ENCODE assay signal across 9 mouse cellular contexts in the genomic region with DNA sequence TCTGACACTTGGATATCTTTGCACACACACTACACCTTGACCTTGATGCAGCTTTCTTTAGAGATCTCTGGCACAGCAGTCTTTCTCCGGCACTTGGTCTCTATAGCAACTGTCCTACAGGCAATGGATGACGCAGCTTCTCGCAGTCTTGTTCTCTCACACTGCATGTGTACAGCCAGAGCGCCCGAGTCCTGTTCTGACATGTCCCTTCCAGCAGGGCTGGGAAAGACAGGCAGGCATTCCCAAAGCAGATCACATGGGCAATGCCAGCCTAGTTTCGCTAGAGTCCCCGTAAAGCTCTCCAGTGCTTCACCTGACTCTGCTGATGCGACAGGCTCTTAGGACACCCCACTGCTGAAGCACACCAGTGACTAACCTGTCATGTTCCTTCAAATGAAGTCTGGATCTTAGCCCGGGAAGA. TPM values are rescaled to one million over a fixed set of nuclear protein-coding genes. Genes with fewer than 3 reads are reported as not detected.
DNase-seq lines count a peak whose midpoint lies in the region; ATAC-seq and TF ChIP-seq lines count a peak whose summit lies in the region.
"Had no signal": no experiment of that assay in that cellular context is flagged by ENCODE, and none has a peak within 500 bp of the region (broad histone marks: within the 10 kb centered on the region; RNA-seq: fewer than 3 reads in every experiment).

No protein-coding gene starts in this region.

- 70% methylated on average over 9 of the region's 9 CpGs for WGBS in forebrain, postnatal 0 days
- WGBS in midbrain, embryonic 16.5 days, result 67% methylated on average over 9 of the region's 9 CpGs

- H3K4me3 ChIP-seq in forebrain, postnatal 0 days (ENCODE audit: low read depth, low read length), result no peak overlapping the region
- no peak overlapping the region for H3K4me3 ChIP-seq in midbrain, embryonic 16.5 days (ENCODE audit: low read depth, low read length)

- ATAC-seq in forebrain, postnatal 0 days, result peak; percentile 87
- ATAC-seq in midbrain, embryonic 16.5 days, result peak; percentile 70; the same call in 1 of the 2 replicates

- DNase-seq in adrenal gland, adult 2 months, result peak; percentile 42
- DNase-seq in adrenal gland, adult 18-20 months (ENCODE audit: low spot score in 2 of 2), result no peak
- DNase-seq in layer of hippocampus, adult 9-11 months, result peak; percentile 26
- no peak for DNase-seq in layer of hippocampus, adult 18-20 months (ENCODE audit: low spot score in 2 of 2)
- DNase-seq in forebrain, postnatal 0 days, result no peak
- DNase-seq in thymus, postnatal 4 days, result no peak
- DNase-seq in kidney, adult 18-20 months, result no peak

- H3K4me1 ChIP-seq in forebrain, postnatal 0 days (ENCODE audit: insufficient read depth), result 0 out of 2 replicates have a peak, but pooled peaks cover 2% of the 10 kb centered on the region
- H3K4me1 ChIP-seq in midbrain, embryonic 16.5 days (ENCODE audit: control insufficient read depth, insufficient read depth, low read length), result no peaks in the 10 kb centered on the region

- no peak overlapping the region for H3K9ac ChIP-seq in forebrain, postnatal 0 days
- H3K9ac ChIP-seq in midbrain, embryonic 16.5 days (ENCODE audit: low read depth, low read length), result 0 out of 2 replicates have a peak overlapping the region, but pooled peaks have one; percentile 26

- H3K36me3 ChIP-seq in forebrain, postnatal 0 days (ENCODE audit: insufficient read depth), result no peaks in the 10 kb centered on the region; the same call in 1 of the 2 replicates
- H3K36me3 ChIP-seq in midbrain, embryonic 16.5 days (ENCODE audit: control insufficient read depth, insufficient read depth, low read length), result no peaks in the 10 kb centered on the region; the same call in 1 of the 2 replicates

- H3K9me3 ChIP-seq in forebrain, postnatal 0 days (ENCODE audit: low read length), result no peaks in the 10 kb centered on the region
- no peaks in the 10 kb centered on the region for H3K9me3 ChIP-seq in midbrain, embryonic 16.5 days (replicated peaks; ENCODE audit: control insufficient read depth, low read length, poor library complexity, severe bottlenecking)

- no peak overlapping the region for H3K4me2 ChIP-seq in forebrain, postnatal 0 days (ENCODE audit: low read depth)
- no peak overlapping the region for H3K4me2 ChIP-seq in midbrain, embryonic 16.5 days (ENCODE audit: low read length)

- H3K27me3 ChIP-seq in forebrain, postnatal 0 days (ENCODE audit: insufficient read depth, low read length), result no peaks in the 10 kb centered on the region
- no peaks in the 10 kb centered on the region for H3K27me3 ChIP-seq in midbrain, embryonic 16.5 days (ENCODE audit: control insufficient read depth, insufficient read depth, low read depth, low read length)

- peak overlapping the region; percentile 62 for H3K27ac ChIP-seq in forebrain, postnatal 0 days (ENCODE audit: low read depth, low read length)
- H3K27ac ChIP-seq in midbrain, embryonic 16.5 days (ENCODE audit: low read length), result peak overlapping the region; percentile 54

- no peak for TF ChIP-seq CTCF in forebrain, postnatal 0 days (IDR thresholded peaks at IDR 0.05; ENCODE audit: low read depth)

RNA-seq across cellular contexts. Expression of a gene that starts 33.3 kb away (rescaled TPM):
- 10 to 100 TPM; 70.9 to 86.0 TPM for total RNA-seq in adrenal gland, adult 2 months (2021)
- 70.5 and 78.0 TPM in 2 replicates for polyA plus RNA-seq in adrenal gland, adult 2 months (2012; rRNA removed)
- total RNA-seq in adrenal gland, adult 18-20 months (2021), result 10 to 100 TPM; 53.4 to 88.2 TPM
- total RNA-seq in layer of hippocampus, adult 18-20 months (2021), result 10 to 100 TPM; 34.4 to 34.6 TPM
- total RNA-seq in forebrain, postnatal 0 days (2014; rRNA removed), result 93.1 and 102 TPM in 2 replicates
- polyA plus RNA-seq in forebrain, postnatal 0 days (2015; fragmentation: Nextera tagmentation; extraction: Ambion mirVana), result 43.9 and 47.5 TPM in 2 replicates
- 41.7 and 43.2 TPM in 2 replicates for polyA plus RNA-seq in midbrain, embryonic 16.5 days (2015; fragmentation: Nextera tagmentation; extraction: Ambion mirVana)

RNA-seq across cellular contexts. Expression of a gene that starts 37.1 kb away (rescaled TPM):
- total RNA-seq in adrenal gland, adult 2 months (2021), result 1 to 10 TPM; 3.3 to 3.7 TPM
- polyA plus RNA-seq in adrenal gland, adult 2 months (2012; rRNA removed), result 18.9 and 22.1 TPM in 2 replicates
- total RNA-seq in adrenal gland, adult 18-20 months (2021), result 1 to 10 TPM; 3.3 to 4.8 TPM
- 1 to 10 TPM; 3.5 to 4.6 TPM for total RNA-seq in layer of hippocampus, adult 18-20 months (2021)
- 6.5 and 6.6 TPM in 2 replicates for total RNA-seq in forebrain, postnatal 0 days (2014; rRNA removed)
- polyA plus RNA-seq in forebrain, postnatal 0 days (2015; fragmentation: Nextera tagmentation; extraction: Ambion mirVana), result 3.8 and 4.3 TPM in 2 replicates
- 3.2 and 3.3 TPM in 2 replicates for polyA plus RNA-seq in midbrain, embryonic 16.5 days (2015; fragmentation: Nextera tagmentation; extraction: Ambion mirVana)

RNA-seq across cellular contexts. Expression of a gene that starts 56.6 kb away (rescaled TPM):
- not detected for total RNA-seq in adrenal gland, adult 2 months (2021)
- not detected in 2 replicates for polyA plus RNA-seq in adrenal gland, adult 2 months (2012; rRNA removed)
- total RNA-seq in adrenal gland, adult 18-20 months (2021), result not detected
- not detected for total RNA-seq in layer of hippocampus, adult 18-20 months (2021)
- not detected in 2 replicates for total RNA-seq in forebrain, postnatal 0 days (2014; rRNA removed)
- polyA plus RNA-seq in forebrain, postnatal 0 days (2015; fragmentation: Nextera tagmentation; extraction: Ambion mirVana), result not detected in 2 replicates
- 0.10 TPM in 1 of 2 replicates, not detected in the other for polyA plus RNA-seq in midbrain, embryonic 16.5 days (2015; fragmentation: Nextera tagmentation; extraction: Ambion mirVana)
- total RNA-seq: left cerebral cortex, adult 18-20 months had no signal

RNA-seq across cellular contexts. Expression of a gene that starts 59.8 kb away (rescaled TPM):
- total RNA-seq in adrenal gland, adult 2 months (2021), result 10 to 100 TPM; 16.3 to 21.2 TPM
- 14.0 and 15.5 TPM in 2 replicates for polyA plus RNA-seq in adrenal gland, adult 2 months (2012; rRNA removed)
- total RNA-seq in adrenal gland, adult 18-20 months (2021), result 10 to 100 TPM; 16.4 to 16.5 TPM
- 10 to 100 TPM; 20.1 to 21.6 TPM for total RNA-seq in layer of hippocampus, adult 18-20 months (2021)
- total RNA-seq in forebrain, postnatal 0 days (2014; rRNA removed), result 27.6 and 35.7 TPM in 2 replicates
- polyA plus RNA-seq in forebrain, postnatal 0 days (2015; fragmentation: Nextera tagmentation; extraction: Ambion mirVana), result 9.6 and 10.5 TPM in 2 replicates
- 18.3 and 22.4 TPM in 2 replicates for polyA plus RNA-seq in midbrain, embryonic 16.5 days (2015; fragmentation: Nextera tagmentation; extraction: Ambion mirVana)

Comparison
In these comparisons a context has a peak if more than half of its experiments do, and no peak if none do; other contexts are left out.
1. DNase-seq: peak in adrenal gland, adult 2 months (single experiment) and layer of hippocampus, adult 9-11 months (single experiment); none in adrenal gland, adult 18-20 months (0 of 2), layer of hippocampus, adult 18-20 months (0 of 2), forebrain, postnatal 0 days (single experiment), thymus, postnatal 4 days (single experiment) and kidney, adult 18-20 months (single experiment).